Mouse (Mus musculus): Measurements from ENCODE around the gene Ripk1. TPM values are rescaled to one million over a fixed set of nuclear protein-coding genes. Genes with fewer than 3 reads are reported as not detected.

Gene Ripk1
- polyA plus RNA-seq, 1 experiment from 2014 or later, result 20.3 TPM

- H3K27ac ChIP-seq (ENCODE audit: low read length), result no peak overlapping the region
- no peaks in the 10 kb centered on the region for H3K27me3 ChIP-seq (ENCODE audit: control insufficient read depth, insufficient read depth, low read depth, low read length)
- WGBS, result 61% methylated on average over 3 of the region's 3 CpGs
- ATAC-seq (ENCODE audit: low read depth), result no peak
- no peaks in the 10 kb centered on the region for H3K9me3 ChIP-seq (ENCODE audit: control insufficient read depth, low read length)
- peaks cover 20% of the 10 kb centered on the region for H3K4me1 ChIP-seq (replicated peaks; ENCODE audit: control insufficient read depth, insufficient read depth, low read length)
- H3K9ac ChIP-seq (ENCODE audit: low read length), result no peak overlapping the region
- no peak overlapping the region for H3K4me3 ChIP-seq (ENCODE audit: low read length)
- peaks cover 15% of the 10 kb centered on the region; the same call in 1 of the 2 replicates for H3K36me3 ChIP-seq (ENCODE audit: control insufficient read depth, insufficient read depth, low read length)
- H3K4me2 ChIP-seq (ENCODE audit: low read depth, low read length), result no peak overlapping the region
Observed at GRCm38 (mm10) chr13:34035424-34035823, 33.3 kb downstream of the Ripk1 start.

GRCm38 (mm10) chr13:34036726-34037125 lies 34.6 kb downstream of the Ripk1 start:
- Histone ChIP-seq H3K4me3 (ENCODE audit: low read length) (no peak overlapping the region), H3K9ac (ENCODE audit: low read length) (no peak overlapping the region), H3K36me3 (ENCODE audit: control insufficient read depth, insufficient read depth, low read length) (peaks cover 12% of the 10 kb centered on the region; the same call in 1 of the 2 replicates), H3K9me3 (ENCODE audit: control insufficient read depth, low read length) (no peaks in the 10 kb centered on the region), H3K4me1 (replicated peaks; ENCODE audit: control insufficient read depth, insufficient read depth, low read length) (peaks cover 20% of the 10 kb centered on the region), H3K27ac (ENCODE audit: low read length) (peak overlapping the region; percentile 88), H3K27me3 (ENCODE audit: control insufficient read depth, insufficient read depth, low read depth, low read length) (no peaks in the 10 kb centered on the region), H3K4me2 (ENCODE audit: low read depth, low read length) (no peak overlapping the region)
- 59% methylated on average over 5 of the region's 5 CpGs for WGBS
- peak; percentile 36; the same call in 1 of the 2 replicates for ATAC-seq (ENCODE audit: low read depth)

DNA sequence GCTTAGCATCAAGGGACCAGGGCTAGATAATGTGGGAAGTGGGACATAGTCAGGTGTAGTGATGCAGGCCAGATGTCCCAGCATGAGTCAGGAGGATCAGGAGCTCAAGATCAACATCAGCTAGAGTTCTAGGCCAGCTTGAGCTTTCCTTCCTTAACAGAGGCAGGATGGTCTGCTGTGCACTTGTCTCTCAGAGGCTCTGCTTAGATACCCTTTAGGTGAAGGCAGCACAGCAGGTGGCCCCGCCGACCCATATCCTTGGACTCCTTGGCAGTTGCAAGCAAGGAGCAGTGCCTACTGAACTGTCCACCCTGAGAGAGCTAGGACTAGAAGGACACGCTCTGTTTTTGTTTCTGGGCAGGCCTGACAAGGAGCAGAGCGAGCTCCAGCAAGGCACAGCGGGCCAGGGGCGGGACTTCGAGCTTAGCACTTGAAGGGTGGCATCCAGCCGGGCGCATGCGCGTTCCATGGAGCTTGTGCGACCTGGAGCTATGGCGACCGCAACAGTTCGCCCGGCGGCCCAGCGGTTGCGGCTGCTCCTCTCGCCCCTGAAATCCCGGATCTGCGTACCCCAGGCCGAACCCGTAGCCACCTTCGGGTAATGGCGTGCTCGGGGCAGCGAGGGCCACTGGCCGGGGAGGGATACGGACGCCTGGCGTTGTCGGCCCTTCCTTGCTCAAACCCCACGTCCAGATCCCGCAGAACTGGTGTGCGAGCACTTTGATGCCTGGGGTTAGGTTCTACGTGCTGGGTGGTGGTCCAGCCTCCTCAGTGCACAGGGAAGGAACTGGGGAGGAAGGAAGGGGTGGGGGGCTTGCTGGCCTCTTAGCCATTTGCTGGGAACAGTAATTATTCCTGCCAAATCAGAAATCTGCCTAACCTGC lies 35.3 kb downstream of the Ripk1 start, which contains the start of gene Bphl:
Gene Bphl, plus strand, starts transcription at position 426 of the 884 bp plus-strand sequence.
- WGBS, result 1% methylated on average over 37 of the region's 37 CpGs
- peak within 1 kb of the TSS; percentile 88 for H3K27ac ChIP-seq (ENCODE audit: low read length)
- H3K4me3 ChIP-seq (ENCODE audit: low read length), result peak within 1 kb of the TSS; percentile 76
- H3K4me2 ChIP-seq (ENCODE audit: low read depth, low read length), result peak within 1 kb of the TSS; percentile 77
- H3K4me1 ChIP-seq (replicated peaks; ENCODE audit: control insufficient read depth, insufficient read depth, low read length), result peaks cover 20% of the 10 kb centered on the region
- ATAC-seq (ENCODE audit: low read depth), result peak; percentile 96
- H3K9ac ChIP-seq (ENCODE audit: low read length), result peak within 1 kb of the TSS; percentile 91
- peaks cover 12% of the 10 kb centered on the region; the same call in 1 of the 2 replicates for H3K36me3 ChIP-seq (ENCODE audit: control insufficient read depth, insufficient read depth, low read length)
- H3K9me3 ChIP-seq (ENCODE audit: control insufficient read depth, low read length), result no peaks in the 10 kb centered on the region
- no peaks in the 10 kb centered on the region for H3K27me3 ChIP-seq (ENCODE audit: control insufficient read depth, insufficient read depth, low read depth, low read length)

DNA sequence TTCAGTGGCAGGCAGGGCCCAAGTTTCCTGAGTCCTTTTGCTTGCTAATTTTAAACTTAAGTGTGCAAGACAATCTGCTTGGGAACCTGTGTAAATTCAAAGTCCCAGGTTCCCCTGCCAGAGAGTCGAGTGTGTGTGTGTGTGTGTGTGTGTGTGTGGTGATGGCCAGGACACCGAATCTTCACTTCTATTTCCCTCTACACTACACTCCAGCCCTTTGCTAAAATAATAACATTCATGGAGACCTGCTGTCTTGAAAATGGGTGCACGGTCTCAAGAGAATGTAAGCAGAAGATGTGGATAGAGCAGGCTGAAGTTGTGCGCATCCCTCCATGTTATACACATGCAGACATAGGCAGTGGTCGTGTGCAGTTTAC lies 35.9 kb downstream of the Ripk1 start:
- Histone ChIP-seq H3K4me2 (ENCODE audit: low read depth, low read length) (peak overlapping the region; percentile 77), H3K4me1 (replicated peaks; ENCODE audit: control insufficient read depth, insufficient read depth, low read length) (peaks cover 20% of the 10 kb centered on the region), H3K27me3 (ENCODE audit: control insufficient read depth, insufficient read depth, low read depth, low read length) (no peaks in the 10 kb centered on the region), H3K36me3 (ENCODE audit: control insufficient read depth, insufficient read depth, low read length) (peaks cover 6% of the 10 kb centered on the region; the same call in 1 of the 2 replicates), H3K9ac (ENCODE audit: low read length) (peak overlapping the region; percentile 91), H3K9me3 (ENCODE audit: control insufficient read depth, low read length) (no peaks in the 10 kb centered on the region), H3K27ac (ENCODE audit: low read length) (peak overlapping the region; percentile 88), H3K4me3 (ENCODE audit: low read length) (peak overlapping the region; percentile 76)
- ATAC-seq (ENCODE audit: low read depth), result peak; percentile 1; the same call in 1 of the 2 replicates
- 33% methylated on average over 5 of the region's 5 CpGs for WGBS

DNA sequence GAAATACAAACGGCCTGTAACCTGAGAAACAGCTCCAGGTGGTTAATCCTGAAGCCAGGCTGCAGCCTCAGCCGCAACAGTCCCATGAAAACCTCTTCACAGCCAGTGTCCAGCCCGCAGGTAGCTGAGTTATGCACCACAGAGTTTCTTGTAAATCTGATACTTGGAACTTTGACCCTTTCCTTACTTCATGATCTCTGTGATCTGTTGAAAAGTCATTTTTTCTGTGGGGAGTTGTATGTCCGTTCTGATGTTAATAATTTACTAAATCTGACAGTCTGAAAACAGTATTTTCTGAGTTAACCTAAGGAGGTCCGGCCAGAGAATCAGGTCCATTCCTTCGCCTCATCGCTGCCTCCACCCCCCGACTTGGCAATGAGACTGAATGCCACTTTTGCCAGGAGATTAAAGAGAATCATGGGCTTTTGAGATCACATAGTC lies 36.8 kb downstream of the Ripk1 start:
- Histone ChIP-seq H3K36me3 (ENCODE audit: control insufficient read depth, insufficient read depth, low read length) (peaks cover 2% of the 10 kb centered on the region; the same call in 1 of the 2 replicates), H3K9ac (ENCODE audit: low read length) (peak overlapping the region; percentile 32; the same call in 1 of the 2 replicates), H3K27me3 (ENCODE audit: control insufficient read depth, insufficient read depth, low read depth, low read length) (no peaks in the 10 kb centered on the region), H3K4me1 (replicated peaks; ENCODE audit: control insufficient read depth, insufficient read depth, low read length) (peaks cover 20% of the 10 kb centered on the region), H3K4me2 (ENCODE audit: low read depth, low read length) (peak overlapping the region; percentile 77), H3K27ac (ENCODE audit: low read length) (no peak overlapping the region), H3K9me3 (ENCODE audit: control insufficient read depth, low read length) (no peaks in the 10 kb centered on the region), H3K4me3 (ENCODE audit: low read length) (peak overlapping the region; percentile 76)
- 36% methylated on average over 8 of the region's 8 CpGs for WGBS
- ATAC-seq (ENCODE audit: low read depth), result no peak

- no peak overlapping the region for H3K4me2 ChIP-seq (ENCODE audit: low read depth, low read length)
- H3K9me3 ChIP-seq (ENCODE audit: control insufficient read depth, low read length), result no peaks in the 10 kb centered on the region
- WGBS, result 91% methylated on average over 3 of the region's 3 CpGs
- peaks cover 20% of the 10 kb centered on the region for H3K4me1 ChIP-seq (replicated peaks; ENCODE audit: control insufficient read depth, insufficient read depth, low read length)
- ATAC-seq (ENCODE audit: low read depth), result no peak
- H3K9ac ChIP-seq (ENCODE audit: low read length), result no peak overlapping the region
- H3K27ac ChIP-seq (ENCODE audit: low read length), result no peak overlapping the region
- H3K4me3 ChIP-seq (ENCODE audit: low read length), result no peak overlapping the region
- H3K27me3 ChIP-seq (ENCODE audit: control insufficient read depth, insufficient read depth, low read depth, low read length), result no peaks in the 10 kb centered on the region
- H3K36me3 ChIP-seq (ENCODE audit: control insufficient read depth, insufficient read depth, low read length), result no peaks in the 10 kb centered on the region
Observed at GRCm38 (mm10) chr13:34040091-34040490, 37.9 kb downstream of the Ripk1 start.

DNA sequence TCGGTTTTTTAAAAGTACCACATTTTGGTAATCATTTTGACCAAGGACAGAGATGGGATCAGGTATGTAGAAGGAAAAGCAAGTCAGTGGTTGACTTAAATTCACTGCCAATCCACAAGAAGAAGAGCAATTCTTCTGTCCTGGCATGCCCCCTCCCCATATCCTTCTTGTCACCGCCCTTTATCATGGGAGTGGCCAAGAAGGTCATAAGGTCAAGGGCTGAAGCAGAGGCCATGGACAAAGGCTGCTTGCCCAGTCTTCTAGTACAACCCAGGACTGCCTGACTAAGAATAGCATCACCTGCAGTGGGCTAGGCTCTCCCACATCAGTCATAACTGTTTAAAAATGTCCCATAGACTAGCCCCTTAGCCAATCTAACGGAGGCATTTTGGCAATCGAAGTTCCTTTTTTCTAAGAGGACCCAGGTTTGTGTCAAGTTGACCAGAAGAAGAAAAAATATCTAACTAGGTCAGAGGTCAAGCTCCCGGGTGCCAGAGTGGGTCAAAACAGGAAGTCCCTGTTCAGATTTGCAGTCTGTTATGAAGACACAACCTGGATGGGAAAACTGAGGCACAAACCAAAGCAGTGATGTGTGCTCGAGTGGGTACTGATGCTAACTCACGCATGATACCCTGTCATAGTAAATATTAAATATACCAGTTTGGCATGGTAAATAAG lies 41.7 kb downstream of the Ripk1 start:
- no peak for ATAC-seq (ENCODE audit: low read depth)
- no peak overlapping the region for H3K4me3 ChIP-seq (ENCODE audit: low read length)
- H3K27ac ChIP-seq (ENCODE audit: low read length), result no peak overlapping the region
- H3K9me3 ChIP-seq (ENCODE audit: control insufficient read depth, low read length), result no peaks in the 10 kb centered on the region
- no peak overlapping the region for H3K9ac ChIP-seq (ENCODE audit: low read length)
- no peaks in the 10 kb centered on the region for H3K27me3 ChIP-seq (ENCODE audit: control insufficient read depth, insufficient read depth, low read depth, low read length)
- no peak overlapping the region for H3K4me2 ChIP-seq (ENCODE audit: low read depth, low read length)
- WGBS, result 64% methylated on average over 7 of the region's 7 CpGs
- H3K36me3 ChIP-seq (ENCODE audit: control insufficient read depth, insufficient read depth, low read length), result no peaks in the 10 kb centered on the region
- H3K4me1 ChIP-seq (replicated peaks; ENCODE audit: control insufficient read depth, insufficient read depth, low read length), result peaks cover 6% of the 10 kb centered on the region

DNA sequence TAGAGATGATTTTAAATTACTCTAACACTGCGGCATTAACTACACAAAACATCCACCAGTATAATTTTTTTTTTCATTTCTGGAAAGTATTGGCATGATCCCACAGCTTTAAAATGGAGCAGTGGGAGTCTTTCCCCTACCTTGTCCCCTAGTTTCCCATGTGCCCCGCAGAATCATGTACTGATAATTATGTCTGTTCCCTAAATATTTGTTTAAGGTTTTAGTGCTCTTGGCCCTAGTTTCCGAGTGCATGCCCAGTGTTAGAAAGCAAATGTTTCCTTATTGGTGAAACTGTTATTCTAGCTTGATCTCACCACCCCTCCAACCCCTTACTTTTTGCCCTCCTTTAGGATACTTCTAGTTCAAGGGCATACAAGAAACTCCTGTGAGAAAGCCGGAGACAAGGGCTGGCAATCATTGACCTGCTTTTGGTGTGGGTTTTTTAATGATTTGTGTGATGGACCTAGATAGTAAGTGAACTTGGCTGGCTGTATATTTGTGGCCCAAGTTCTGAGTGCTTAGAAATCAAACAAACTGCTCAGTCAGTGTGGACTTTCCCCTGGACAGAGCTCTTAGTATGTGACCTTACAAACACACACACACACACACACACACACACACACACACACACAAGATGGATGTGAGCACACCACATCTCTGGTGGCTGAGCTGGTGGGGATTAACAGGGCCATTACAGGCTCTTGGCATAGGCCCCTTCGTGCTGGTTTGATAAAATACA lies 43.5 kb downstream of the Ripk1 start:
- 51% methylated on average over 5 of the region's 5 CpGs for WGBS
- no peaks in the 10 kb centered on the region for H3K9me3 ChIP-seq (ENCODE audit: control insufficient read depth, low read length)
- no peak overlapping the region for H3K4me2 ChIP-seq (ENCODE audit: low read depth, low read length)
- ATAC-seq (ENCODE audit: low read depth), result no peak
- H3K36me3 ChIP-seq (ENCODE audit: control insufficient read depth, insufficient read depth, low read length), result peaks cover 4% of the 10 kb centered on the region; the same call in 1 of the 2 replicates
- H3K4me1 ChIP-seq (replicated peaks; ENCODE audit: control insufficient read depth, insufficient read depth, low read length), result 0 out of 2 replicates have a peak, but pooled peaks cover 2% of the 10 kb centered on the region
- no peak overlapping the region for H3K4me3 ChIP-seq (ENCODE audit: low read length)
- H3K9ac ChIP-seq (ENCODE audit: low read length), result no peak overlapping the region
- H3K27ac ChIP-seq (ENCODE audit: low read length), result no peak overlapping the region
- no peaks in the 10 kb centered on the region for H3K27me3 ChIP-seq (ENCODE audit: control insufficient read depth, insufficient read depth, low read depth, low read length)

Data from lung, embryonic 16.5 days (tissue).